Mouse (Mus musculus) forebrain, embryonic 11.5 days (tissue): ENCODE measurements around the gene Gm10638. TPM values are rescaled to one million over a fixed set of nuclear protein-coding genes. Genes with fewer than 3 reads are reported as not detected.

Experiments used
- ATAC-seq: fragments of 200-750 bp; cut with Nextera tagmentation; replicated peaks from 2 replicates; pipeline ENCODE4 v1.8.0; 2017; ENCODE audit warnings: moderate TSS enrichment; ENCODE audit not compliant: low FRiP score
- DNase-seq: peaks from one replicate; pipeline ENCODE4 v3.0.0-alpha.2; 2017; ENCODE audit warnings: low spot score
- H3K27ac ChIP-seq: fragments of 300-500 bp; sonication (generic); 2 replicates; pipeline ENCODE4 v1.5.1; 2014; ENCODE audit warnings: low read depth, low read length
- H3K27me3 ChIP-seq: fragments of 300-500 bp; sonication (generic); 2 replicates; pipeline ENCODE4 v1.6.1; 2014; ENCODE audit warnings: mild to moderate bottlenecking, low read length, mixed read lengths; ENCODE audit not compliant: control insufficient read depth, insufficient read depth
- H3K36me3 ChIP-seq: fragments of 300-500 bp; sonication (generic); 2 replicates; pipeline ENCODE4 v1.6.1; 2014; ENCODE audit warnings: mild to moderate bottlenecking, low read length, moderate library complexity, mixed read lengths; ENCODE audit not compliant: control insufficient read depth, insufficient read depth
- H3K4me1 ChIP-seq: fragments of 300-500 bp; sonication (generic); replicated peaks from 2 replicates; pipeline ENCODE4 v1.6.1; 2014; ENCODE audit warnings: low read length, mixed read lengths; ENCODE audit not compliant: control insufficient read depth, insufficient read depth
- H3K4me2 ChIP-seq: fragments of 300-500 bp; sonication (generic); 2 replicates; pipeline ENCODE4 v1.6.1; 2014; ENCODE audit warnings: low read depth, mild to moderate bottlenecking, low read length, moderate library complexity, mixed read lengths; ENCODE audit not compliant: severe bottlenecking
- H3K4me3 ChIP-seq: fragments of 300-500 bp; sonication (generic); 2 replicates; pipeline ENCODE4 v1.5.1; 2014; ENCODE audit warnings: low read depth, low read length
- H3K9ac ChIP-seq: fragments of 300-500 bp; sonication (generic); 2 replicates; pipeline ENCODE4 v1.6.1; 2014; ENCODE audit warnings: low read length
- H3K9me3 ChIP-seq: fragments of 300-500 bp; sonication (generic); 2 replicates; pipeline ENCODE4 v1.6.1; 2016; ENCODE audit warnings: low read length, mixed read lengths; ENCODE audit not compliant: control insufficient read depth
- WGBS: fragments of 180-500 bp; shearing (Covaris S2); extraction: QIAGEN DNeasy Blood & Tissue Kit; methylation state at CpG from one replicate; pipeline ENCODE4 v1.1.7; 2014; 5-methylcytosine and 5-hydroxymethylcytosine counted together
- polyA plus RNA-seq: library from polyadenylated mRNA; unstranded; fragments of >200 nt; fragmentation: Nextera tagmentation; extraction: Ambion mirVana; gene quantifications from 2 replicates; pipeline ENCODE4 v1.2.1, GENCODE M21; 2014

Gm10638 gene
- polyA plus RNA-seq, 1 experiment from 2014 or later = 6.6 TPM

- DNase-seq (no peak), ATAC-seq (no peak)
- no peaks in the 10 kb centered on the region for H3K9me3 ChIP-seq
- no peak overlapping the region for H3K27ac ChIP-seq
- no peak overlapping the region for H3K4me3 ChIP-seq
- no peak overlapping the region for H3K4me2 ChIP-seq
- H3K9ac ChIP-seq = no peak overlapping the region
- WGBS = 57% methylated on average over 5 of the region's 5 CpGs
- no peaks in the 10 kb centered on the region for H3K27me3 ChIP-seq
- H3K4me1 ChIP-seq = no peaks in the 10 kb centered on the region
- no peaks in the 10 kb centered on the region for H3K36me3 ChIP-seq
Observed at GRCm38 (mm10) chr8:86762806-86763205, 17.3 kb downstream of the Gm10638 start.

- Histone ChIP-seq H3K4me3 (no peak overlapping the region), H3K27me3 (no peaks in the 10 kb centered on the region), H3K9me3 (no peaks in the 10 kb centered on the region), H3K36me3 (no peaks in the 10 kb centered on the region), H3K9ac (no peak overlapping the region), H3K4me2 (no peak overlapping the region), H3K27ac (no peak overlapping the region), H3K4me1 (no peaks in the 10 kb centered on the region)
- ATAC-seq (no peak), DNase-seq (no peak)
- 89% methylated on average over 10 of the region's 10 CpGs for WGBS
Observed at GRCm38 (mm10) chr8:86765155-86765554, 19.7 kb downstream of the Gm10638 start.

DNA sequence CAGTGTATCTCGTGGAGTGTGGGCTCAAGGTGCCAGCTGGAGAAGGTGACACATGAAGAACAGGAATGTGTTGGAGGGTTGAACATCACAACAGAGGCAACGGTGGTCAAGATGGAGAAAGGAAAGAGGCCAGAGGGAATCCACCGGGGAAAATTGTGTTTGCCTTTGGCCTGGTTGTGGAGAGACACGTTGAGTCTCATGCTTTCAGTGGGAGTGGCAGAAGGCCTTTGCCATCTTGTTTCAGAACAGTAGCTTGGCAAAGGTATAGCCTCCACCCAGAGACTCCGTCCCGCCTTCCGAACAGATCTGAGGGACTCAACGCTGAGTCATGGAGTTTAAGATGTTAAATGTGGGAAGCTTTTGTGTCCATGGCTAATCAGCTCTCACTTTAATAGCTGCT lies 20.2 kb downstream of the Gm10638 start:
- H3K27me3 ChIP-seq = no peaks in the 10 kb centered on the region
- H3K27ac ChIP-seq = no peak overlapping the region
- H3K9ac ChIP-seq = no peak overlapping the region
- H3K4me2 ChIP-seq = no peak overlapping the region
- no peaks in the 10 kb centered on the region for H3K4me1 ChIP-seq
- DNase-seq (no peak), ATAC-seq (no peak)
- no peak overlapping the region for H3K4me3 ChIP-seq
- H3K36me3 ChIP-seq = no peaks in the 10 kb centered on the region
- H3K9me3 ChIP-seq = no peaks in the 10 kb centered on the region
- WGBS = 92% methylated on average over 8 of the region's 8 CpGs

DNA sequence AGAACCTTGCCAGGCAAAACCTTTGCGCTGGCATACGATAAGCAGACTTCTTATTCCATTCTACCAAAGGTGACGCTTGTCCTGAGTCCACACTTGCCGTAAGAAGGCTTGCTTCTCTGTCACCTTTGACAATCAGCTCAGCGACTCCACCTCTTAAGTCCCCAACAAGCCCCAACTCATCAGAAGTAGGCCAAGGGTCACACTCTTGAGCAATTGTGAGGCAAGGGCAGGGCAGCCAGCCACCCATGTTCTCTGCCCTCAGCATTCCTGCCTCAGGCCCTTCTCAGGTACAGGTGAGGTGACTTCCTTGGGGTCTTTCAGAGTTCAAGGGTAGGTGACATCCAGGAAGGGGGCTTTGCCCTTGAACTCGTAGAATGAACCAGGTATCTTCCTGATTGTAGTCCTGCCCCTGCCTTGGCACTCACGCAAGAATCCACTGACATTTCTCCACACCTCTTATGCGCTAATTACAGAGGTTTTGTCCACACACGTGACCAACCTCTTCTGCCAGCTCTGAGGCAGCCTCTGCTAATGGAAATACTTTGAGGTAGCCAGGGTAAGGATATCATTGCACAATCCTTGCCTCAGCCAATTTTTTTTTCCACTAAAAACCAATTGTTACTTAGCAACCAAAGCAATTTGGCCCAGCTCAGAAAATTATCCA lies 21.2 kb downstream of the Gm10638 start:
- Histone ChIP-seq H3K4me1 (no peaks in the 10 kb centered on the region), H3K27me3 (no peaks in the 10 kb centered on the region), H3K9me3 (no peaks in the 10 kb centered on the region), H3K9ac (no peak overlapping the region), H3K27ac (no peak overlapping the region), H3K4me2 (no peak overlapping the region), H3K4me3 (no peak overlapping the region), H3K36me3 (no peaks in the 10 kb centered on the region)
- no peak for ATAC-seq
- DNase-seq = no peak
- 88% methylated on average over 9 of the region's 9 CpGs for WGBS

DNA sequence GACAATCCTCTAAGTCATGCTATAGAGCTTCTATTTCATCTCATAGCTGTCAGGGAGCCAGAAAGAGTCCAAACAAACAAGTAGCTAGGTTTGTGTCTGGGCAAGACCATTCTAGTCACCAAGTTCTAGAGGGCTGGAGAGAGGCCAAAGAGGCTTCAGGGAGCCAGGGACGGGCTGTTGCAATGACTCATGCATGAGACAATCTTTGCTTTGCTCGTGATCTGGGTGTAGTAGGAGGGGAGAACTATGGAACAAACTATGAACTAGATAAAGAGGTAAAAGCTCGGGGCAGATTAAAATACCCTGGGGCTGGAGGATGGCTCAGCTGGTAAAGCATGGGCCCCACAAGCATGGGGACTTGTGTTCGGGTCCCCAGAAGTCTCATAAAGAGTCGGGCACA lies 23.0 kb downstream of the Gm10638 start:
- H3K4me3 ChIP-seq = no peak overlapping the region
- ATAC-seq (no peak), DNase-seq (no peak)
- no peaks in the 10 kb centered on the region for H3K4me1 ChIP-seq
- WGBS = 85% methylated on average over 5 of the region's 5 CpGs
- H3K27ac ChIP-seq = no peak overlapping the region
- no peaks in the 10 kb centered on the region for H3K27me3 ChIP-seq
- no peak overlapping the region for H3K9ac ChIP-seq
- H3K9me3 ChIP-seq = no peaks in the 10 kb centered on the region
- no peak overlapping the region for H3K4me2 ChIP-seq
- H3K36me3 ChIP-seq = no peaks in the 10 kb centered on the region

GRCm38 (mm10) chr8:86769945-86770715 lies 24.6 kb downstream of the Gm10638 start:
- no peak overlapping the region for H3K9ac ChIP-seq
- no peaks in the 10 kb centered on the region for H3K27me3 ChIP-seq
- H3K4me2 ChIP-seq = no peak overlapping the region
- DNase-seq (no peak), ATAC-seq (no peak)
- H3K36me3 ChIP-seq = no peaks in the 10 kb centered on the region
- no peak overlapping the region for H3K4me3 ChIP-seq
- no peak overlapping the region for H3K27ac ChIP-seq
- no peaks in the 10 kb centered on the region for H3K4me1 ChIP-seq
- H3K9me3 ChIP-seq = no peaks in the 10 kb centered on the region
- WGBS = 83% methylated on average over 1 of the region's 1 CpGs

DNA sequence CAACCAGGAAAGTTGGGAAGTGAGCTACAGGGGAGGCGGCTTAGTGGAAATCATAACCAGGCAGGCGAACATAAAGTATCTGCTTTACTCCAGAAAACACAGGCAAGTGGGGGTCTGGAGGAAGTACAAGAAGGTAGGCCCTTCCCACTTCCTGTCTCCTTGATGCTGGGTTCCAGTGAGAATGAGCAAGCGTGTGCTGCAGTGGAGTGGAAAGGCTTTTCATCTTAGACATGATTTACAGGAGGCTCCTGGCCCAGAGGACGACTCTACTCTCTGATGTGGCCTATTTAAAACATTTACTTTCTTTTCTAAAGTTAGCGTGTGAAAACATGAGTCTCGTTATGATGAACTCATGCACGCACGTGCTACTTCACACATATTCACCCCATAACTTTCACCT lies 33.7 kb downstream of the Gm10638 start:
- WGBS = 88% methylated on average over 8 of the region's 8 CpGs
- H3K27ac ChIP-seq = no peak overlapping the region
- no peak overlapping the region for H3K4me3 ChIP-seq
- H3K9ac ChIP-seq = no peak overlapping the region
- ATAC-seq (no peak), DNase-seq (no peak)
- no peaks in the 10 kb centered on the region for H3K9me3 ChIP-seq
- H3K36me3 ChIP-seq = no peaks in the 10 kb centered on the region
- H3K27me3 ChIP-seq = no peaks in the 10 kb centered on the region
- no peaks in the 10 kb centered on the region for H3K4me1 ChIP-seq
- H3K4me2 ChIP-seq = no peak overlapping the region

DNA sequence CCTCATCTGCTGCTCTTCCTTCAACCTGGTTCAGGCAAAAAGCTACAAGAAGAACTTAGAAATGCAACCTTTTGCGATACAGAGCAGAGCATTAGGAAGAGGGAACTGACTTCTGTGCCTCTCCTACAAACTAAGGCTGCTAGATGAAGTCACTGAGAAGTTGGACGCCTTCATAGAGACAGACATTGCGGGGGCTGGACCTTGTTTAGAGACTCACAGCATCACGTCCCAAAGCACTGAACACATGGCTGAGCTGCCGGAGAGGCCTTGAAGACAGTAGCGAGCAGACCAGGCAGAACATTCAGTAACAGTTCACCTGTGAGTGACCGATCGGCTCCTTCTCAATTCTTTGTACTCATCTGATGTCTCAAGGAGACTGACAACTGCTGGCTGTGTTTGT lies 35.6 kb downstream of the Gm10638 start:
- H3K27me3 ChIP-seq = no peaks in the 10 kb centered on the region
- whole genome bisulfite sequencing = 87% methylated on average over 8 of the region's 8 CpGs
- DNase-seq (no peak), ATAC-seq (no peak)
- H3K9me3 ChIP-seq = no peaks in the 10 kb centered on the region
- no peak overlapping the region for H3K27ac ChIP-seq
- H3K4me1 ChIP-seq = no peaks in the 10 kb centered on the region
- H3K4me3 ChIP-seq = no peak overlapping the region
- H3K4me2 ChIP-seq = no peak overlapping the region
- H3K9ac ChIP-seq = no peak overlapping the region
- H3K36me3 ChIP-seq = no peaks in the 10 kb centered on the region

DNA sequence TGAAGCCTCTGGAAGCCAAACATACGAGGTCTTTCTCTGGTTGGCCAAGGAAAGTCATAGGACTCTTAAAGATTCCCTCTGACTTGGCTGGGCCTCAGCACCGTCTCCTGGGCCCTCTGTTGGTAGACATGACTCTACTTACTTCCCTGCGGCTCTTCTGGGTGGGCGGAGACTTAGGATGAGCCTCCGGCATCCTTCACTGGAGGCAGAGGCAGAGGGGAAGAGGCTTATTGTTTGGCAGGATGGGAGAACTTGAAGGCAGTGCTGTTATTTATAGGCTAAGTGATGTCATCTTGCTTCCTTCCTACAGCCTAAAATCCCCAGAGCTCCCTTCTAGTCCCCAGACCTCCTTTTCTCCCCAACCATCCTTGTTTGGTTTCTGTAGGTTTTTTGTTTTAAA lies 41.0 kb downstream of the Gm10638 start:
- WGBS = 62% methylated on average over 5 of the region's 5 CpGs
- no peak for ATAC-seq
- Histone ChIP-seq H3K27me3 (no peaks in the 10 kb centered on the region), H3K4me2 (no peak overlapping the region), H3K4me3 (no peak overlapping the region), H3K9me3 (no peaks in the 10 kb centered on the region), H3K9ac (no peak overlapping the region), H3K4me1 (no peaks in the 10 kb centered on the region), H3K27ac (no peak overlapping the region), H3K36me3 (no peaks in the 10 kb centered on the region)
- no peak for DNase-seq
